Mouse (Mus musculus): ENCODE measurements around the gene Stpg1. TPM values are rescaled to one million over a fixed set of nuclear protein-coding genes. Genes with fewer than 3 reads are reported as not detected.

Stpg1 gene
- total RNA-seq, 1 experiment from 2014 or later: not detected

Other genes starting within 250 kb of the Stpg1 start
- 79.0 and 80.4 TPM in 2 replicates for gene Clic4, start 222.0 kb upstream of the Stpg1 start, total RNA-seq (2017)
- gene Srrm1, start 141.5 kb upstream of the Stpg1 start, total RNA-seq (2017): 206 and 227 TPM in 2 replicates
- not detected in 2 replicates for gene Ncmap, start 96.6 kb upstream of the Stpg1 start, total RNA-seq (2017)
- gene Rcan3, start 60.9 kb upstream of the Stpg1 start, total RNA-seq (2017): 6.1 and 11.1 TPM in 2 replicates
- gene Nipal3, start 248 bp downstream of the Stpg1 start, total RNA-seq (2017): 31.7 and 39.1 TPM in 2 replicates
- not detected in 2 replicates for gene Grhl3, start 78.8 kb downstream of the Stpg1 start, total RNA-seq (2017)
- 0.29 TPM in 1 of 2 replicates, not detected in the other for gene Ifnlr1, start 191.5 kb downstream of the Stpg1 start, total RNA-seq (2017)
- gene Il22ra1, start 233.4 kb downstream of the Stpg1 start, total RNA-seq (2017): not detected in 2 replicates

All from common myeloid progenitor, adult 5-6 weeks (primary cell).